Mouse (Mus musculus): ENCODE data around the gene Gm28374.

DNA sequence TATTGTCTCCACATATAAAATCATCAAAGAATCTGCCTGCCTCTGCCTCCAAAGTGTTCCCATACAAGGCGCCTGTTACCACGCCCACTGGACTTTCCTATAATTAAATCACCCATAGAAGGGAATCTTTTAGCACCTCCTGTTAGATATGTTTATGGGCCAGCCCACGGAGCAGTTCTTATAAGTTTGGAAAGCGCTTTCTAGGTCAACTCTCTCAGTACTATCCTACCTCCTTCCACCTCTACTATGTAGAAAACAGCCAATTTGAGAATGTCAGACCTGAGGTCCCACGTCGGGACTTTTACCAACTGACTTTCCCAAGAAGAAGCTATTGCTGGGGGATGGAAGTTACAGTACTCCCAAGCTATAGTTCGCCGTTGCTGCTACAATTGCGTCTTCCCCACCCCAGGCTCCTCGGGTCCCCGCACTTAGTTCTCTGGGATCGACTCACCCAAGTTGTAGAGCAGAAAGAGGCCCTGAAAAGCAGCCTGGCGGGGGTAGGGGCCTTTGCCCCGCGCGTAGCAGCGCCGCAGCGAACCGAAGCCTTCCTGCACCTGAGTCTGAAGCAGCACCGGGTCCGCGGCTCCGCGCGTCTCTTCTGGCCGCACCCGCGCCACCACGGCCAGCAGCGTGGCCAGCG is 35.4 kb upstream of the Gm28374 start:
- TF ChIP-seq CTCF (IDR thresholded peaks at IDR 0.05; ENCODE audit: borderline replicate concordance, insufficient read depth, low read length): no peak
- no peak for TF ChIP-seq POLR2A (IDR thresholded peaks at IDR 0.05; ENCODE audit: low read depth, low read length)
